Mouse (Mus musculus): ENCODE data around the gene Fbln5. TPM values are rescaled to one million over a fixed set of nuclear protein-coding genes. Genes with fewer than 3 reads are reported as not detected.

Gene Fbln5
- total RNA-seq (2015), result not detected in 2 replicates
- not detected in 2 replicates for total RNA-seq (2017)

DNA sequence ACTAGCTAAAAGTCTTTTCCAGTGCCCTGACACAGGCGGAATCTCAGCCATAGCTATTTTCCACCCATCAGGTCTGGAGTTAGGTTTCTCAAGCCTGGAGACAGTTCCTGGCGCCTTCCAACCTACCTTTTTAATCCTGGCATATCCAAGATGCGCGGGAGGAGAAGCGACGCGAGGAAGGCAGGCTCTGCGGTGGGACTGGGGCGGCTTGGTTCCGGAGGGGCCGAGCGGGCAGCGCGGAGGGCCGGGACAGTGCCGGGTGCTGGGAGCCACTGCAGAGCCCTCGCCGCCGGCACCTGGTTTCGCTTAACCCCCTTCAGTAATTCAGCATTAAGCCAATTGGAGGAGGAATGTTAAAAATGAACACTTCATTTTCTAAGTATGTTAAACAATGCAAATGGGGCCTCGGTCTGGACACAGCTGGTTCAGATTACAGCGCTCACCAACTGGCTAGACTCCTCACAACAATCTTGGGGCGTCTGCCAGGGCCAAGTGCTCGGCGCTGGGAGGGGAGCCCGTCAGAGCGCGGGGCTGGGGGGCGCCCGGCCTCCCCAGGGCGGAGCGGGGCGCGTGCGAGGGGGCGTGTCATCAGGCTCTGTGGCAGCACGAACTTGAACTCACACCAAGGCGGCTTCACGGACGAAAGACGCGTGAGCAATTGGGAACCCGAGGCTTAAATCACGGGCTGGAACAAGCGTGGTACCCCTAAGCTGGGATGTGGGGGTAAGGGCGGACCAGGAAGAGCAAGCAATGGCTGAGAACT lies at the start of gene Fbln5:
Gene Fbln5 (minus strand): TSS at position 448 of the 763 bp plus-strand sequence.
- peak; percentile 33; the same call in 1 of the 2 replicates for ATAC-seq (replicated peaks; ENCODE audit: poor library complexity)

DNA sequence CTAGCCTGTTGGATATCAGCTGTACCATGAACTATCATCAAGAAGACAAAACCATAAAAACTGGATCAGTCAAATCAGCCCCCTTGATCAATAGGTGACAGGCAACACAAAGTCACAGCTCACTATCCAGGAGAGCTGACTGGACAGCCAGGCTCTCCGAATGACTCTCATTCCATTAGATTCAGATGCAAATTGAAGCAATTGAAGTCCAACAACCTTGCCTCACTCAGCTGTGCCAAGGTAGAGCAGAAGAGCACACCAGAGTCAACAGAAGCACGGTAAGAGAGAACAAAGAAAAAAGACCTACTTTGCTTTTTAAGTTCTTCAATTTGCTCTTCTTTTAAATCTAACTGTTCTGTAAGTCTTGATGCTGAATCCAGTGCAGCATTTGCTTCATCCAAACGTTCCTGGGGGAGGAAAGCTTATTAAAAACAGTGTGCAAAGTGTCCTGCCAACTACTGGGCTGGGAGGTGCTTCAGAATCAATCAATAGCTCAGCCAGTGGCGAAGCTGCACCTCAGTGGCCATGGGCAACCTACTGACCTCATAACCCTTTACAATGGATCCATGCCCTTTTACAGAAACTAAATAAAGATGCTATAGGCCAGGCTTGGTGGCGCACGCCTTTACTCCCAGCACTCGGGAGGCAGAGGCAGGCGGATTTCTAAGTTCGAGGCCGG lies 43.6 kb upstream of the Fbln5 start:
- no peak for ATAC-seq (replicated peaks; ENCODE audit: poor library complexity)

DNA sequence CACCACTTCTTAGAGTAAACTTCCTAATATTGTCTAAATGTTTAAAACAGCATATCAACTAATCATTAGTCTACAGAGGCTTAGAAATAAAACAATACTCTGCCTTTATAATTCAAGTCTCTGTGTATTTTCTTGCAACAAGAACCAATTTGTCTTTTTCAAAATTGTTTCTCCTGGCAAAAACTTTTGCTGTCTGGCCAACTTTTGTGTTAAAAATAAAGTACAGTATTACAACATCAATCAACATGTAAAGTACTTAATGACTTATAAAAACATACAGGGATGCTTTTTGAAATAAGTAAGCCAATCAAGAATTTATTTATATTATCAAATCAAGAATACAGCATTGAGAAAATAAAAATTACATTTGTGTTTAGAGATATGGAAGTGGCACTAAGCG lies 41.4 kb upstream of the Fbln5 start:
- ATAC-seq (replicated peaks; ENCODE audit: poor library complexity), result no peak

DNA sequence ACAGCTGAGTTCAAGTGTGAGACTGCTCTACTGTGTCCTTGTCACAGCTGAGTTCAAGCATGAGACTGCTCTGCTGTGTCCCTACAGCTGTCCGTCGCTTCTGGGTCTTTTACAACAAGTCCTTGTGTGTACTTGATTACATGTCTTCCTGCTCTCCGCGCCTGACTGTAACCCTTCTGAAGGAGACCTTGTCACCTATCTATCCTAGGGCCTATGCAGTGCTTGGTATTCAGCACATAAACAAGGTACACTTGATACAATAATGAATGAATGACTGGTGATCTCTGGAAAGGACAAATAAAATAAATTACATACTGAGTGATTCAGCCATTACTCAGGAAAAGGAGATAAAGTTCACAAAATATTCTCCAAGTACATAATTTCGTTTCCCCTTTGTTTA lies 39.2 kb upstream of the Fbln5 start:
- no peak for ATAC-seq (replicated peaks; ENCODE audit: poor library complexity)

DNA sequence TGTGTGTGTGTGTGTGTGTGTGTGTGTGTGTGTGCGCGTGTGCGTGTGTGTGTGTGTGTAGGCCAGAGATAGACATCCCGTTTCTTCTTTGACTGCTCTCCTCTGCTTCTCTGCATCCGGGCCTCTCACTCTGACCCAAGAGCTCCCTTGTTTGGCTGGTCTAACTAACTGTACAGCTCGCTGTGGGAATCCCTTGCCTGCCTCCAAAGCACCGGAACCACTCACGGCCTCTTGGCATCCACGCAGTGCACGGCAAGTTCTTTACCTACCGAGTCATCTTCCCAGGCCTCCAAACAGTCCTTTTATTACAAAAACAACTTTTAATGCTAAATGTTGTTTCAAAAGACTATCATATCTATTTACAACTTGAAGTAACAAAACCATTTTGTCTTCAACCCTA lies 35.5 kb upstream of the Fbln5 start:
- no peak for ATAC-seq (replicated peaks; ENCODE audit: poor library complexity)

DNA sequence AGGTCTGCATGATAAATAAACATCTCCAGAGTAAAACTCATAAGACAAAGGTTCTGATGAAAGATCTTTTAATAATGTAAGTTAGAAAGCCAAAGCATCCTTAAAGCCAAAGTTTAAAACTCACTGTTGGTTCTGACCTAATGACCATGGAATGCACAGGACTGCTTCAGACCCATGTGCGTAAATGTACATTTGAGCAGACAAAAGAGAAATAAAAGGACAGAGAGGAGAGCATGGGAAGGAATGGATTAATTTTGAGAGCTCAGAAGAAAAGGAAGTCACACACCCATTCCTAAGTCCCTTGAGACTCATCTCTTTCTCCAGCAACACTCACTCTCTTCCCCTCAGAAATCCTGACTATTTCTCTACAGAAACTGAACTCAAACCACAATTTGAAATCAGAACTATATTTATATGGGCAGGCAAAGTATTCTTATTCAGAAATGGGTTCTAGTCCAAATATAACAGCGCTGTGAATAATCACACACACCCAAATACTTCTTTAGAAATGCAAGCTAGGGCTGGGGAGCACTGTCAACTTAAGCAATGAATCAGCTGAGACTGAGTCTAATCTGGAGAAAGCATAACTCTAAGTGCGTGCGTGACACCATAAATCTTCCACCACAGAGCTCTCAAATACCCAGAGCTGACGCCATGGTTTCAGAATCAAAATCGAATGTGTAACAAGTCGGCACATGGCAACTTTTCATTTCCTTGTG lies 33.1 kb upstream of the Fbln5 start:
- ATAC-seq (replicated peaks; ENCODE audit: poor library complexity), result no peak

DNA sequence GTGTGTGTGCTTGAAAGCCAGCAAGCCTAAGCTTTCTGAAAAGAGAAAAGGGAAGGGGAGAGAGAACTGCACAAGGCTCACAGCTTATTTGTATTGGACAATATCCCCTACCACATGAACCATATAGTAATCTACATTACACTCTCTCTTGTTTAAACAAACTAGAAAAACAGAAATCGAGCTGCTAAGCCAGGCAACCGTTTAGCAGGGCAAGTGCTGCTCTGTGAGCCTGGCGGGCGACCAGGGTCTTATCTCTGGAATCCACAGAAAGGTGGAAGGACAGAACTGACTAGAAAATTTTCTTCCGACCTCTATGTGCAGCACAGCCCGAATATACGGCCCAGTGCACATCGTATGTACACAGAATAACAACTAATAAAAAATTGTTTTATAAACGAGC lies 32.5 kb upstream of the Fbln5 start:
- no peak for ATAC-seq (replicated peaks; ENCODE audit: poor library complexity)

DNA sequence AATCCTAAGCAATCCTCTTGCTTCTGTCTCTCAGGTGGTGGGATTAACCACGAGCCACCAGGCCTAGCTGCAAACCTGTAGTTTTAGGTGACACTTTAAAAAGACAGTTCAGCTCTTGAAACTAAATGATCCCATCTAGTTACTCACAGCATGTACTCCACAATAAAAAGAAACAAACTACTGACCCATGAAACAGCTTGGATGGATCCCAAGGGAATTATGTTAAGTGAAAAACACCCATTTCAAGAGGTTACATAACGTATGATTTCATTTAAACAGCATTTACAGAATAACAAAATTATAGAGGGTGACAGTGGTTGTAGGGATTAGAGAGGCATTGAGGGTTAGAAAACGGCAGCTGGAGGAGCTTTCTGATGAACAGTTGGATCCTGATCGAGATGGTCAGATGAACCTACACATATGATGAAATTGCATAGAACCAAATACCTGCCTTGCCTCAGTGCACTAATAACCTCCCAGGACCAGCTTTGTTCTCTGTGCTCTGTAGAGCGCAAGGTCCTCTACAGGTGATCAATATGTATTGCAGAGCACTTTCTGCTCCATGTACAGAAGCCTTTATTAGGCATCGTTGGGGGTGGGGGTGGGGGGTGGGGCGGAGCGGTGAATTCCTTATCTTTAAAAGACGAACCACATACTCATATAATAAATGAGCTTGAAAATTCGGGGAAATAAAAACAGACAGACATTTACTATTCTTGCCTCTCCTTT lies 17.9 kb upstream of the Fbln5 start:
- ATAC-seq (replicated peaks; ENCODE audit: poor library complexity), result peak; percentile 37; the same call in 1 of the 2 replicates

DNA sequence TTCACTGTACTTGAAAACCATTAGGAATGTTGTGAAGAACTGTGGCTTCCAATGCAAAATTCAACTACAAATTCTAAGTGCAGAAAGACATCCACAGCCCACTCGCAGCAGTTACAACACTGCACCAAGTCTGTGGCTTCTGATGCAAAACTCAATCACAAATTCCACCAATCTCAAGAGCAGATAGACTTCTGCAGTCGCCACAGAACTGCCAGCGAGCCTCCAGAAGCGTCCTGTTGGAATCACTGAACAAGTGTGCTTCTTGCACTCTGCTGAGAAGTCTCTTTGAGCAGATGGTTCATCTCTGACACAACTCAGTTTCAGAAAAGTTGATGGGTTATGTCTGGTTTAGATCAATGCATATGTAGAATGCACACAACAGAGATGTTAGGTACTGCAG lies 15.9 kb upstream of the Fbln5 start:
- ATAC-seq (replicated peaks; ENCODE audit: poor library complexity), result no peak

DNA sequence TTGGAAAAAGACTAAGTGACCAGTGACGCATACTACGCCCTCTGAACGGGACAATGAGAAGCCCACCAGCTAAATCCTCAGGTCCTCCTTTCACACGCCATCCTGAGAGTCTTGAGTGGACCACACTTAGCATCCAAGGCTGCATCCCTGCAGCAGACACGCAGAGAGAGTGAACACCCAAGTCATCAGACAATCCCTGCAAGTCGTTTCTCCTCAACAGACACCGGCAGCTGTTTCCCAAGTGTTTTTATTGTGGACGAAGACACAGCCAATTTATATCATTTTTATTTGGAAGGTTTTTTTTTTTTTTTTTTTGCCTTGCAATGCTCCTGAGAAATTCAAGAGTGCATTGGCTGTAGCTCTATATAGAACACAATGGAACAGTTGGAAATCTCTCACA lies 14.9 kb upstream of the Fbln5 start:
- ATAC-seq (replicated peaks; ENCODE audit: poor library complexity), result no peak

DNA sequence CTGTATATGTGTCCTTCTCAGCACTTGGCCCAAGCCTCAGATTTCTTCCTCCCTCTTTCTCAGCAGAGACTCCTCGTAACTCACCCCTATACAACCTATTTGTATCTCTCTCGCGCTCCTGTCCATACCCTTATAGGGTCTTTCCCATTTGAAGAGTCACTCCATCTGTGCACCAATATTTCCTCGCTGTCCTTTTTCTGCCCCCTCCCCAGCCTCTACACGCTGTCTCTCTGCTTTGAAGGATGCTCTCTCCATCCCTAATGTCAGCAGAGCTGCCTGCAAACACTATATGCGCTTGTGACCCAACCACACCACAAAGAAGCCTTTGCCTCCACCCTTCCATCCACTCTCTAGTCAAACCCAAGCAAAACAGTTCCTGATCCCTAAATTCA lies 14.3 kb upstream of the Fbln5 start:
- no peak for ATAC-seq (replicated peaks; ENCODE audit: poor library complexity)

DNA sequence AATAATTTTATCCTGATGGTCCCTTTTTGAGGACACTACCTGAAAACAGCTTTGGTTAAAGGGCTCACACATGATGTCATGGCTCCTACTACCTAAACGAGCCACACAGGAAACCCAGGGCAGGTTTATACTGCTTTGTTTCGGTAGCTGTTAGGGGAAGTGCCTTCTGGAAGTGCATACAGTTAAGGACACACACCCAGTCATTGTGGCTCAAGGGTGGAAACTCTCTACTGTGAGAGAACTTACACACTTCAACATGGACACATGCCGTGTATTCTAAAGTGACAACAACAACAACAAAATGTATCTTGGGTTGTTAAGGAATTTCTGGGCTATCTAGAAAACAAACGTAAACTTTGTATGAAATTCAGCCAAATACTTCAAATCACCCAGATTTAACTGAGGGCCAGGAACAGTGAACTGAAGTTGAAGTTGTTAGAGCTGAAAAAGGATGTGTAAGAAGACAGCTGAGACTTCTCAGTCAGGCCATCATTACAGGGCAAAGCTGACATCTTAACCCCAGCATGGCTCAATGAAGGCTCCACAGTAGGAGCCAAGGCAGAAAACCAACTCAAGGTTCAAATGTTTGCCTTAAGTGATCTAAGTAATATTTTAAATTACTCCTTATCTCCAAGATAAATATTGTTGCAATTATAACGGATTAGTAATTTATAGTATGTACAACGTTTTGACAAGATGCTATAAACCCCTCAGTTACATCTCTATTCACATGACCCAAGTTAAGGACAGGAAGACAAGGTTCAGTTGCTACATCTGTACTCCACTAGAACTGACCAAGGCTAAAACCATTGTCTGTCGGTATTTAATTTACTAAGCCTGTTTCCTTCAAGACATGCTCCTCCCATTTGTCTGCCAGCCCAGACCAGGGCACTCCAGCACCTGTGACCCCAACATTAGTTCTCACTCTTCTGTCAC lies 13.6 kb upstream of the Fbln5 start:
- no peak for ATAC-seq (replicated peaks; ENCODE audit: poor library complexity)

DNA sequence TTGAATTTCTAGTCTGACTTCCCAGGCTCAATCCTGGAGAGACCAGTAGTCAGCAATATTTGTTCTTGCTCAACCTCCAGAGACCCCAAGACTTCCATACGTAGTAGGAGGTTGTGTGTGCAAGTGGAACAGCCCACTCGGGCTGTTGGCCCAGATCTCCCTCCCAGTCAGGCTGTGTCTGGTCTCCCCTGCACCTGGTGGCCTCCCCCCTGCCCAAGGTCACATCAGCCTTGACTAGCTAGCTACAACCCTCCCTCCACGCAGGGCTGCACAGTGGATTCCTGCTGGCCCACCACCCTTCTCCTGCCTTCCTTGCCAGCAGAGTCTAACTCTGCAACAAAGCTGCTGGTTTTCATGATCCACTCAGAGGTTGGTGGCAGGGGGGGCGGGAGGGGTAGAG lies 12.4 kb upstream of the Fbln5 start:
- no peak for ATAC-seq (replicated peaks; ENCODE audit: poor library complexity)

DNA sequence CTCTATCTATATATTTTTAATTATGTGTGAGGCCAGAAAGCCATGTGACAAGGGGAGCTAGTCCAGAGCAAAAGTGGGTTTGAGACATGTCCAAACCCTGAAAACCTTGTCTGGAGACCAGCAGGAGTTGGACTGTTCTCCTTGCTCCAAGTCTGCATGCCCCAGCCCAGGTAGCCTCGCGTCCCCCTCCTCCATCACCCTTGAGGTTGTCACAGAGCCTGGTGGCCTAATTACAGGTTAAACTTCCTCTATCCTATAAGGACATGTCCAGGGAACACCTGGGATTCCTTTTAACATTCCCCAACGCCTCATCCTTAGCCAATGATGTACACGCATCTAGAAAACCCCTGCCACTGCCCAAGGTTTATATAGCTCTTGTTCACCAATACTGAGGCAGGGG lies 4.3 kb upstream of the Fbln5 start:
- no peak for ATAC-seq (replicated peaks; ENCODE audit: poor library complexity)

DNA sequence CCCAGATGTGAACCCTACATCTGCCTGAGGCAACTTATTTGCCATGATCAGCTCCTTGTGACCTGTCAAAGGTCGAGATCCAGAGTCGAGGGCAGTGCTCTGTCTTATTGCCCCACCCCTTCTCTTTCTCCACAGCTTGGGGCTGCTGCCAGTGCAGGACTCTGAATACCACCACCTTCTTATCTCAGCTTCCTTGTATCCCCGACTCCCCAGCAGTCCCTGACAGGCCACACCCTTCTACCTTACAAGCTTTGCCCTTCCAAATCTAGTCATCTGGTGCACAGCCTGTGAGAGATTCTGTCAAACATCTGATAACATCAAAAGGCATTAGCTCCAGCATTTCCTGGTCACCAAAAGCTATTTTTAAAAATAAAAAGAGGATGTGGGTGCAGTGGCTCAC lies 2.7 kb upstream of the Fbln5 start:
- ATAC-seq (replicated peaks; ENCODE audit: poor library complexity), result peak; percentile 37

DNA sequence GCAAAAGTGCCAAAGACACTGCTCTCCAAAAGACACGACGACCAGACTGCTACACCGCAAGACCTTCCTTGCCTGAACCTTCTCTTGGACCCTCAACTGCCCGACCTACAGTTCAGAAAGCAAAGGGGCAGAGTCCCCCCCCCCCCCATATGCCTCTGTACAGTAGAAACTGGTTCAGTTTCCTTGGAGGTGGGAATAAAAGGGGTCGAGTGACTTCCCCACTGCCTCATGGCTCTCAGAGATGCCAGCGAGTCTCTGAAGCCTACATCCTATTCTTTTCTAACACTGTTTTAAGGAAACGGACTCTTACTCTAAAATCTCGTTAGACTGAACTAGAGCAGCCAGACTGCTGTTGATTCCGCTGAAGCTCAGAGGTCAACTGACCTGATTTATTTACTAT lies 715 bp upstream of the Fbln5 start:
- no peak for ATAC-seq (replicated peaks; ENCODE audit: poor library complexity)

DNA sequence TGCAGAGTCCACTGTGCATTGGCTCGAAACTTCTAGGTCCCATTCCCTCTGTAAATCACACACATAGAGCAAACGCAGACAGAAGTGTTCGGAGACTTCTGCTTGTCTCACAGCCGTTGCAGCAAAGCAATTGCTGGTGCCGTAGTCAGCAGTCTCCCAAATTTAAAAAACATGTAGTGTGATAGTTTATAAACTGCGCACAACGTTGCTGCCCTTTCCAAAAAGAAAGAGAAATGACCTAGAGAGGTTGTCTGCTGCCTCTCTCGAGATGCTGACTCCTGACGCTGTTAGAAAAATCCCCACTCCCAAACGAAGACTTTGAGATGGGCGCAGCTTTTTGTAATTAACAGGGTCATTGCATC lies 628 bp downstream of the Fbln5 start:
- no peak for ATAC-seq (replicated peaks; ENCODE audit: poor library complexity)

DNA sequence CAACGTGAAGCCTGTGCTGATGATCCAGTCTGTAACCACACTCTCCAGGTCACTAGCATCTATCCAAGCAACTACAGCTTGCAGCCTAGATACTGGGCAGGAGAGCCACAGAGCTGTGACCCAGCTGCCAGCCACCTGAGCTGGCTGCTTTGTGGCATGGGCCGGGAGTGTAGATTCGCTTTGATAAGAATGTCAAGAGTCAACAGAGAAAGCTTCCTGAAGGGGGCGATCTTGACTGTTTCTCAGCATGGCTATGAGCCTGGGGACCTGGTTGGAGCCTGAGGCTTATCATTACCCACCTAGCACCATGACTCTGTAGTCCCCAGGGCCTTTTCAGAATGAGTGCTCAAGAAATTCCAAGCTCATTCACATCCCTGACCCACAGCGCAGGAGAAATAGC lies 2.0 kb downstream of the Fbln5 start:
- peak; percentile 70 for ATAC-seq (replicated peaks; ENCODE audit: poor library complexity)

DNA sequence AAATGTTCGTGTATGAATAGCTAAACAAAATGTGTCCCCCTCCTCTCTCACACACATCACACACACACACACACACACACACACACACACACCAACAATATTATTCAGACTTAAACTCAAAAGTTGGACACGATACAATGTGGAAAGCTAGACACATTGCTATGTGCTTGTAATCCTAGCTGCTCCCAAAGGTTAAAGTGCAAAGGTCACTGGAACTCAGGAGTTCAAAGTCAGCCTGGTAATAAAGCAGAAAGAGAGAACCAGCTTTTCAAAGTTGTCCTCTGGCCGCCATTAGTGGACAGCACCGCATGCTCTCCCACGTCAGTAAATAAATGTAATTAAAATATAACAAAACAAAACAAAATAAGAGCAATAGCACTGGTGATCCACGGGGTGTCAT lies 3.1 kb downstream of the Fbln5 start:
- no peak for ATAC-seq (replicated peaks; ENCODE audit: poor library complexity)

DNA sequence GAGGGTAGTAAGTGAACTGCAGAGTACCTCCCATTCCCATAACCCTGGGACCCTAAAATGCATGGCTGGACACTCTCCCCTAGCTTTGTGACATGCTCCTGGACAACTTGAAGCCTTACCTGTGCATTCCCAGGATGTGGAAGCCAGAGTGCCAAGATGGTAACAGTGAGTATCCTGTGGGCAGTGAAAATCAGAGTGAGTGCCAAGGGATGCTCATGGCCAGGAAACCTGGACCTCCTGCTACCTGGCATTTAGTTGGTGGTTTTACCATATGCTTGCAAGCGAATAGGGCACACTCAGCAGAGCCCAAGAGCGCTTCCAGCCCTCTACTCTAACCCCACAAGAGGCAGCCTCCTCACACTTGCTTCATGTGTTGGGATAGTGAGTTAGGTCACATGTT lies 4.4 kb downstream of the Fbln5 start:
- no peak for ATAC-seq (replicated peaks; ENCODE audit: poor library complexity)

All from megakaryocyte progenitor cell, adult 5-6 weeks (primary cell).